Mouse (Mus musculus) stomach, embryonic 16.5 days (tissue): ENCODE measurements around the gene Nktr. TPM values are rescaled to one million over a fixed set of nuclear protein-coding genes. Genes with fewer than 3 reads are reported as not detected.

Source experiments
- ATAC-seq: fragments of 200-750 bp; cut with Nextera tagmentation; 2 replicates; pipeline ENCODE4 v1.8.0; 2017; ENCODE audit warnings: moderate number of reproducible peaks, moderate TSS enrichment; ENCODE audit not compliant: insufficient read depth, low FRiP score
- H3K27ac ChIP-seq: fragments of 300-500 bp; sonication (generic); 2 replicates; pipeline ENCODE4 v1.5.1; 2014; ENCODE audit warnings: low read length
- H3K27me3 ChIP-seq: fragments of 300-500 bp; sonication (generic); 2 replicates; pipeline ENCODE4 v1.6.1; 2014; ENCODE audit warnings: low read length, control low read depth, mixed read lengths; ENCODE audit not compliant: control insufficient read depth, insufficient read depth
- H3K36me3 ChIP-seq: fragments of 300-500 bp; sonication (generic); 2 replicates; pipeline ENCODE4 v1.6.1; 2014; ENCODE audit warnings: low read length; ENCODE audit not compliant: control insufficient read depth, insufficient read depth
- H3K4me1 ChIP-seq: fragments of 300-500 bp; sonication (generic); 2 replicates; pipeline ENCODE4 v1.6.1; 2014; ENCODE audit warnings: low read length, control low read depth, mixed read lengths; ENCODE audit not compliant: control insufficient read depth, insufficient read depth
- H3K4me2 ChIP-seq: fragments of 300-500 bp; sonication (generic); 2 replicates; pipeline ENCODE4 v1.6.1; 2014; ENCODE audit warnings: low read depth, low read length, mixed read lengths
- H3K4me3 ChIP-seq: fragments of 300-500 bp; sonication (generic); replicated peaks from 2 replicates; pipeline ENCODE4 v1.5.1; 2014; ENCODE audit warnings: mild to moderate bottlenecking, low read length
- H3K9ac ChIP-seq: fragments of 300-500 bp; sonication (generic); 2 replicates; pipeline ENCODE4 v1.6.1; 2014; ENCODE audit warnings: low read length
- H3K9me3 ChIP-seq: fragments of 300-500 bp; sonication (generic); replicated peaks from 2 replicates; pipeline ENCODE4 v1.6.1; 2016; ENCODE audit warnings: low read length, control low read depth; ENCODE audit not compliant: control insufficient read depth
- WGBS: fragments of 180-500 bp; shearing (Covaris S2); extraction: QIAGEN DNeasy Blood & Tissue Kit; methylation state at CpG from one replicate; pipeline ENCODE4 v1.1.7; 2014; 5-methylcytosine and 5-hydroxymethylcytosine counted together
- polyA plus RNA-seq: library from polyadenylated mRNA; unstranded; fragments of >200 nt; fragmentation: Nextera tagmentation; extraction: Ambion mirVana; gene quantifications from 2 replicates; pipeline ENCODE4 v1.2.1, GENCODE M21; 2015

Gene Nktr
- polyA plus RNA-seq, 1 experiment from 2014 or later, result 55.6 TPM

DNA sequence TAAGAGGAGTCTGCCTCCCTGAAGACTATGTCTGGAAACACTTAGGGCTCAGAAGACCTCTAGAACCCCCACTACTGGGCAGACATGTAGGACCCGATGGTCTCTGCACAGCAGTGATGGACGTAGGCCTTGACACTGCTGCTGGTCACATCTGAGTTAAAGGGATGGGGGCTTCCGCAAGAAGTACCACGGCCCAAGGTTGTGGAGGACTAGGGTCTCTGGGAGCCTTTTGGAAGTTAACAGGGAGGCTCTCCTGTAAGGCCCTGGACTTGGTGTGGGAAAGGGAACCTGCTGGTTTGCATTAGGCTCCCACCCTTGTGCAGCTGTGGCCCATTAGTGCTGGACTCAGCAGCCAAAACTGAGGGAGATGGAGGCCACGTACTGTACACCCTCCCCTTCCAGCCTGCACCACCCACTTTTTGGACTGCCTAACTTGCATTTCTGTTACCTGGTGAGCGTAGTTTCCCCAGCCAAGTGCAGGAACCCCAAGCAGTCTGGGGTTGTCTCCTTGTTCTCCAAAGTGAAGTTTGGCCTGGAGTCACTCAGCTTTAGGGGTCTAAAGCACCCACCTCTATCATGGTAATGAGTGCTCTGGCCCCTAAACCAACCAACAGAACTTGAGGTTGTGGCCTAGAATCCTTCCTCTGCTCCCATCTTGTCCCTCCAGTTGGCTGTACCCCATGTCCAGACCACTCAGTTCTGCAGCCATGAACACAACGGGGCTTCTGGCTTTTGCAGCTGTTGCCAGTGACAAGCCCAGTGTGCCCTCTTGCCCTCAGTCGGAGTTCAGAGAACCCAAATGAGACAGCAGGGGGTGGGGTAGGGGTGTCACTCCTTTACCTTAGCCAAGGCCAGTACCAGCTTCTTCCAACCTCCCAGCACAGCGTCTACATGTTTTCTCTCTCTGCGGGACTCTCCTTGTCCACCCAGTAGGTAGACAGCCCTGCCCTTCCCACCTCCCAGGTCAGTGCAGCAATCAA lies 39.2 kb downstream of the Nktr start:
- H3K4me1 ChIP-seq, result peaks cover 19% of the 10 kb centered on the region
- peak overlapping the region; percentile 96 for H3K9ac ChIP-seq
- H3K27me3 ChIP-seq, result no peaks in the 10 kb centered on the region
- H3K4me3 ChIP-seq, result peak overlapping the region; percentile 87
- peak overlapping the region; percentile 89 for H3K4me2 ChIP-seq
- 46% methylated on average over 10 of the region's 10 CpGs for WGBS
- H3K9me3 ChIP-seq, result no peaks in the 10 kb centered on the region
- ATAC-seq, result no peak
- peak overlapping the region; percentile 90 for H3K27ac ChIP-seq
- peaks cover 9% of the 10 kb centered on the region; the same call in 1 of the 2 replicates for H3K36me3 ChIP-seq

- H3K27ac ChIP-seq, result peak within 1 kb of the TSS; percentile 90
- H3K4me1 ChIP-seq, result peaks cover 19% of the 10 kb centered on the region
- H3K27me3 ChIP-seq, result no peaks in the 10 kb centered on the region
- peaks cover 11% of the 10 kb centered on the region for H3K36me3 ChIP-seq
- peak; percentile 84 for ATAC-seq
- peak within 1 kb of the TSS; percentile 87 for H3K4me3 ChIP-seq
- no peaks in the 10 kb centered on the region for H3K9me3 ChIP-seq
- H3K9ac ChIP-seq, result peak within 1 kb of the TSS; percentile 96
- peak within 1 kb of the TSS; percentile 89 for H3K4me2 ChIP-seq
- WGBS, result under 1% methylated on average over 96 of the region's 97 CpGs
Measured at GRCm38 (mm10) chr9:121759091-121760081, 40.4 kb downstream of the Nktr start, which contains the start of gene Zfp651. TSS of gene Zfp651 (plus strand) at chr9:121759330.

GRCm38 (mm10) chr9:121760271-121761090 lies 41.5 kb downstream of the Nktr start:
- peak; percentile 73 for ATAC-seq
- Histone ChIP-seq H3K9ac (peak overlapping the region; percentile 96), H3K36me3 (peaks cover 14% of the 10 kb centered on the region), H3K4me1 (peaks cover 19% of the 10 kb centered on the region), H3K4me2 (peak overlapping the region; percentile 89), H3K27ac (peak overlapping the region; percentile 90), H3K4me3 (peak overlapping the region; percentile 87), H3K9me3 (no peaks in the 10 kb centered on the region), H3K27me3 (no peaks in the 10 kb centered on the region)
- 2% methylated on average over 43 of the region's 43 CpGs for WGBS

DNA sequence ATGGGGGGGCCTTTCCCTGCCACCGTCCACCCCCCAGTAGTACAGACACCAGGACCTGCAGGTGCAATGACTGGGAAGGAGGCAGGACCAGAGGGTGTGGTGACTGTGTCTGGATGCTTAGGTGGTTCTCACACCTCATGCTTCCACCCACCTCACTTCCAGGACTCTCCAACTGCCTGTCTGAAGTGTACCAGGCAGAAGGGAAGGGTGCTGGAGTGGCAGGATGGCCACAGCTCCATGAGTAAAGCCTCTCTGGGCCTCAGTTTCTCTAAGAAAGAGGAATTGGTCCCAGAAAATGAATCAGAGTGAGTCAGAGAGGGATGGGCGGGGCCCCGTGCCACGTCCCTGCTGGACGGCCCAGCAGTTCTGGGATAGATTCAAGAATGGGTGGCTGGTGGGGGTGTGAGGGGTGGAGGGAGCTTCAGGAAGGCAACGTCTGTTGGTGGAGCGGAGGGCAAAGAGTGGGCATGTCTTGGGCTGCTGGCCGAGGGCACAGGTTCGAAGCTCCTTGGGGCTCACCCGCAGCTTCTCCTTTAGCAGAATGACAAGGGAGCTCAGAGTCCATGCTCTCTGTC lies 42.2 kb downstream of the Nktr start:
- Histone ChIP-seq H3K27ac (peak overlapping the region; percentile 90), H3K4me1 (peaks cover 19% of the 10 kb centered on the region), H3K9ac (peak overlapping the region; percentile 96), H3K4me3 (peak overlapping the region; percentile 87), H3K27me3 (no peaks in the 10 kb centered on the region), H3K4me2 (peak overlapping the region; percentile 89), H3K36me3 (peaks cover 13% of the 10 kb centered on the region), H3K9me3 (no peaks in the 10 kb centered on the region)
- 53% methylated on average over 10 of the region's 10 CpGs for WGBS
- no peak for ATAC-seq

GRCm38 (mm10) chr9:121761787-121762186 lies 42.8 kb downstream of the Nktr start:
- Histone ChIP-seq H3K27ac (no peak overlapping the region), H3K9ac (no peak overlapping the region), H3K9me3 (no peaks in the 10 kb centered on the region), H3K4me3 (no peak overlapping the region), H3K4me2 (0 out of 2 replicates have a peak overlapping the region, but pooled peaks have one; percentile 89), H3K36me3 (peaks cover 11% of the 10 kb centered on the region), H3K27me3 (no peaks in the 10 kb centered on the region), H3K4me1 (peaks cover 19% of the 10 kb centered on the region)
- no peak for ATAC-seq
- 71% methylated on average over 8 of the region's 8 CpGs for WGBS

DNA sequence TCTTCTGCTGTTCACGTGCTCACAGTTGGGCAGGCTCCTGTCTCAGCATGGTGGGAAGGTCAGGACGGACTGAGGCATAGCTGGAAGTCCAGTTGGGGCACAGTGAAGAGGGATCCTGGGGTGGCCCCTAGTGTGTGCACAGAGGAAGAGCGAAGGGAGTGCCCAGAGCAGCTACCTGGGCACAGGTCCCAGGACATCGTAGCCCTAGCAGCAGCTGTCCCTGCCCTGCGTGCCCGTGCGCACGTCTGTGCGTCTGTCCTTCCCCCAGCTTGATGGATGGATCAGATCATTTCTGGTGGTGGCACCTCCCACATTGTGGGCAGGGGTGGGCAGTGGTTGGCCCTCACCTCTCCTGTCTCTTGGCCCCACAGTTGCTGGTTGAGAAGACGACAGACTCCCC lies 43.3 kb downstream of the Nktr start:
- H3K27ac ChIP-seq, result no peak overlapping the region
- H3K36me3 ChIP-seq, result peaks cover 13% of the 10 kb centered on the region
- H3K4me3 ChIP-seq, result no peak overlapping the region
- H3K9ac ChIP-seq, result no peak overlapping the region
- H3K9me3 ChIP-seq, result no peaks in the 10 kb centered on the region
- no peak for ATAC-seq
- peaks cover 19% of the 10 kb centered on the region for H3K4me1 ChIP-seq
- H3K27me3 ChIP-seq, result no peaks in the 10 kb centered on the region
- no peak overlapping the region for H3K4me2 ChIP-seq
- 85% methylated on average over 10 of the region's 10 CpGs for WGBS

DNA sequence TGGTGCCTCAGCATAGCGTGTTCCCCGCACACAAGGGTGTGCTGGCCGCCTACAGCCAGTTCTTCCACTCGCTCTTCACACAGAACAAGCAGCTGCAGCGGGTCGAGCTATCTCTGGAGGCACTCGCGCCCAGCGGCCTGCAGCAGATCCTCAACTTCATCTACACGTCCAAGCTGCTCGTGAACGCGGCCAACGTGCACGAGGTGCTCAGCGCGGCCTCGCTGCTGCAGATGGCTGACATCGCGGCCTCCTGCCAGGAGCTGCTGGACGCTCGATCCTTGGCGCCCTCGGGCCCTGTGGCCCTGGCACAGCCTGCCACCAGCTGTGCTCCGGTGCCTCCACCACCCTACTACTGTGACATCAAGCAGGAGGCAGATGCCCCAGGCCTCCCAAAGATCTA lies 43.8 kb downstream of the Nktr start:
- WGBS, result 91% methylated on average over 25 of the region's 25 CpGs
- Histone ChIP-seq H3K27me3 (no peaks in the 10 kb centered on the region), H3K27ac (no peak overlapping the region), H3K36me3 (peaks cover 18% of the 10 kb centered on the region), H3K4me3 (no peak overlapping the region), H3K4me2 (no peak overlapping the region), H3K9me3 (no peaks in the 10 kb centered on the region), H3K9ac (no peak overlapping the region), H3K4me1 (peaks cover 19% of the 10 kb centered on the region)
- ATAC-seq, result no peak

GRCm38 (mm10) chr9:121763716-121764115 lies 44.7 kb downstream of the Nktr start:
- Histone ChIP-seq H3K9ac (no peak overlapping the region), H3K27ac (no peak overlapping the region), H3K27me3 (no peaks in the 10 kb centered on the region), H3K4me2 (no peak overlapping the region), H3K9me3 (no peaks in the 10 kb centered on the region), H3K4me1 (peaks cover 12% of the 10 kb centered on the region), H3K36me3 (peaks cover 18% of the 10 kb centered on the region), H3K4me3 (no peak overlapping the region)
- WGBS, result 86% methylated on average over 19 of the region's 19 CpGs
- no peak for ATAC-seq
